Mouse (Mus musculus) 3T3-L1 (cell line): ENCODE data around the gene Kctd18.
"Not testable (repeated sequence)": the region's sequence is repeated elsewhere in the genome, so short reads cannot be mapped to it uniquely, and the experiment has no call there.

ENCODE experiments used
- DNase-seq: peaks from one replicate; pipeline ENCODE4 v3.0.0-alpha.2; 2015; ENCODE audit warnings: low read depth, low spot score

Gene Kctd18

DNA sequence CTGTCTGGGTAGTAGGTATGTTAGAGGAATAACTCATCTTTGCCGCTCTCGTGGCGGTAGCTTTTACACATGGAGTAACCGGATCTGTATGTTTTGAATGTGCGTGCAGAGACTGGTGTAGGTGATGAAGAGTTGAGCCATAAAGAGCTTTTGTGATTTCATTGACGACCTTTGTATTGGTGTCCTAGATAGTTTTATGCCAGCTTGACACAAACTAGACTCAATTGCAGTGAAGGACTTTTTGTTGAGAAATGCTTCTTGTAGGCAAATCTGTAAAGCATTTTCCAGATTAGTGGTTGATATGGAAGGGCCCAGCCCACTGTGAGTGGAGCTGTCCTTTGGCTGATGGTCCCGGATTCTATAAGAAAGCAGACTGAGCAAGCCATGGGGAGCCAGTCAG is at the start of gene Kctd18:
Kctd18 (minus strand) TSS at position 101 of the 400 bp plus-strand sequence.
- no peak for DNase-seq

DNA sequence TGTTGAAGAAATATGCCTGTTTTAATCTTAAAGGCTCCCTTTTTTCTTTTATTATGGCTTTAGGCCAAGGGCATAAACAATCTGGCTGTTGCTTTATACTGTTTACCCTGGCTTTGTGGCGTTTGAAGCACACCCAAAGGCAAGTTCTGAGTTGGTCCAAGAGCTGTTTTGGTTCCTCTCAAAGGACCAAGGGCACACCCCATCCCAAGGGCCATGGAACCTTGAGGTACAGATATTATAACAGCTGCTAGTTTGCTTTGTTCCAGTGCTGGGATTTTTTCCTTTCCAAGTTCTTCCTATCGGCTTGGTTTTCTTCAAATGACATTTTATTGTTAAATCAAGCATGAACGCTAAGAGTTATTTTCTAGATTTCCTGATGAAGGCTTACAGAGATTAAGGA is 46.9 kb upstream of the Kctd18 start:
- DNase-seq = no peak

DNA sequence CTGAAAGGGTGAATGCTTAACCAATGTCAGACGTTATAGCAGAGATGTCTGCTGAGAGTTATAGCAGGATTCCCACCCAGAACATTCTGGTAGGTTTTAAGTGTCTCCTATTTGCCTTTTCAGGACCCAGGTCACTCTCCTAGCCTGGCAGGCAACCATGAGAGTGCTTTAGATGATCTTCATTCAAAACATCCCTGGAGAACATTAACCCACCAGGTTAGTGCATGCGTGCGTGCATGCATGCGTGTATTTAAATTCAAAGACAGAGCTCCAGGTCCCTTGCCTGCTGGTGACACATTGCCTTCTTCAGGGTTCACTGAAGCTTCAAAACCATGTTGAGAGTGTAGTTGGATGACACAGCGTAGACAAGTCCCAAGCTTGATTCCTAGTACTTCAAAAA is 46.4 kb upstream of the Kctd18 start:
- DNase-seq = no peak

DNA sequence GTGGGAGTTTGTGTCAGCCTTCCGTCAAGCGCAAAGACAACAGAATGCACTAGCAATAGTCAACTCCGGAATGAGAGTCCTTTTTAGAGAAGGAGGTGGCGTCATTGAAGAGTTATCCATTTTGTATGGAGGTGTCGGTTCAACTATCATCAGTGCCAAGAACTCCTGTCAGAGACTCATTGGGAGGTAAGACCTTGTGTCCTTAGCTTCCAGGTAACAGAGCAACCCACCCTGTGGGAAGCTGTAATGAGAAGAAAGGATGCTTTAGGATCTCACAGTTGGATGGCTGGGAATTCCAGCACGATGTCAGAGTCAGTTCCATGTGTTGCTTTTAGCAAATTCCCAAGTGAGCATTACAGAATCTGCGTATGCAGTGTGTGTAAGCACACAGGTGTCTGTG is 43.4 kb upstream of the Kctd18 start:
- DNase-seq = no peak

DNA sequence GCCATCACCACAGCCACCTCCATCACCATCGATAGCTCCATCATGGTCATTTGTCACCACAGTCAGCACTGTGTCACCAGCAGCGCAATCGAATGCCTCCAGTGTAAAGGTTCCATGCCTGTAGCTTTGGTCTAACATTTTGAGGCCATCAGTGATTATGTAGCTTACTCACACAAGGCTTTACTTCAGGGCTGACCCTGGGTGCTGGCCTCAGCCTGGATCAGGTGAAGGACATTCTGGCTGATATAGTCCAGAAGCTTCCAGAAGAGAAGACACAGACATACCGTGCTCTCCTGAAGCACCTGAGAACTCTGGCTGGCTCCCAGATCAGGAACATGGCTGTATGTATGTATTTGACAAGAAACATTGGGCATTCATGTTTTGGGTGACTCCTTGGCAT is 40.1 kb upstream of the Kctd18 start:
- DNase-seq = no peak

DNA sequence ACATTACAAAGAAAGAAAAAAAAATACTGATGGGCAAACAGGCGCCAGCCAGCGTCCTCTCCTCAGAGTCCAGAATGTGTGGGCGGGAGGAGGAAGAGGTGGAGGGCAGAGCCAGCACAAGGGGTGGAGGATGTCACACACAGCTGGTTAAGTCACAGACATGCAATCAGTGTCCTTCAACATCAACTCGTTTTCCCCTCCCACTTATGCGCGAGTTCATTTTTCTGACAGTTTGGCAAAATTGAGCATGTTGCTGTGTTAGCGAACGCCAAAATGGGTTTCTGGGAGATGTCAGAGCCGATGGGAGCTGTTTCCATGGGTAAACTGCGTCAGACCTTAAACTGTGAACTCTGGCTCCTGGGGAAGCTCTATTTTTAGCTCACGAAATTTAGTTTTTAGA is 38.2 kb upstream of the Kctd18 start:
- no peak for DNase-seq

DNA sequence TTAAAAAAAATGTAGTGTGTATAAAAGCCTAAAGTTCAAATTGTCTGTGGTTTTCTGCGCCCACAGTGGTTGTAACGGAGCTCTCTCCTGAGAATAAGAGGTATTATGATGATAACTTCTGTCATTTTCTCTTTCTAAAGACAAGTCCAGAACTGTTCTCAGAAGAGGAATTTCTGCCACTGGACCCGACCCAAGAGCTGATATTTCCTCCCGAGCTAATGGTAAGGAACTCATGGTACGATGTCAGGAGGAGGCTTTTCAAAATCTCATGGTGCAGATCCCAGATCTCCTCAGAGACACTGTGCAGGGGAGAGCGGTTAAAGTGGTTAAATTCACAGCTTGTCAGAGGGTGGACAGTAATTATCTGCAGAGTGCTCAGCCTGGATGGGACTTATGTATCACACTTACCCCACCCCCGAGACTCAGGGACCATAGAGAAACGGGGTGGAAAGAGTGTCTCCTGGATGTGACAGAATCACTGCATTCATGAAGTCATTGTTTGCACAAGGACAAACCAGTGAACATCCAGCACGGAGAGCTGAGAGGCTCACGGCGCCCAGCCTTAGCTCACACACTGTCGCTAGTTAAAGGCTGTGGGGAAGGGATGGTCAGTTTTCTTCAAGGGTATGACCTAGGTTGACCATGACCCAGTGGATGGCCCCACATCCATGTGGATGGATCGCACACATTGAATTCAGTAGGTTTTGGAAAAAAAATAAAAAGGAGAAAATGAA is 37.5 kb upstream of the Kctd18 start:
- no peak for DNase-seq

DNA sequence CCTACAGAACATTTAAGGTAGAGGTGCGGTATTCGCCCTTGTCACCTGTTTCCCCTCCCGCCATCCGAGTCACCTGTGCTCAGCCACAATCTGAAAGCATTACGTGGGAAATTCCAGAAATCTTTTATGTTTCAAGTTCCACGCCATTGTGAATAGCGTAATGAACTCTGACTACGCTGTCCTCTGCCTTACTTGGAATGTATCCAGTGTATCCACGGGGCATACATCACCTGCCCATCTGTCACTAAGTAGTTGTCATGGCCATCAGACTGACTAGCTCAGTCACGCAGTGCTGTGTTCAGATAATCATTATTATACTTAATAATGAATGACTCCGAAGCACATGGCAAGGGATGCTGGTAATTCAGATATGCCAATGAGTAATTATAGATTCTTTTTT is 36.8 kb upstream of the Kctd18 start:
- DNase-seq = no peak

DNA sequence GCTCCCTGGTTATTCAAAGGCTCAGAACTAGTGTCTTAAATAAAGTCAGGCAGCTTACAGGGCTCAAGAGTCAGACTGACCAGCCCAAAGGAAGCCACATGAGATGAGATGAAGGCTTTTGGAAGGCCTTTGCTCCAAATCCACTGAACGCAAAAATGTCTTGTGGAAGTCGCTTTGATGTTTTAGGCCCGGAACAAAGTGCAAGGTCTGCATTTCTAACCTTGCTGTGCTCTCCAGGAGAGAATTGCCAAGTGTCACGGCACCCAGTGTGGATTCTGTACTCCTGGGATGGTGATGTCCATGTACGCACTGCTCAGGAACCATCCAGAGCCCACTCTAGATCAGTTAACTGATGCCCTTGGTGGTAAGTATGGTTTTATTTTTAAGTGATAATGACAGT is 30.4 kb upstream of the Kctd18 start:
- DNase-seq = no peak

DNA sequence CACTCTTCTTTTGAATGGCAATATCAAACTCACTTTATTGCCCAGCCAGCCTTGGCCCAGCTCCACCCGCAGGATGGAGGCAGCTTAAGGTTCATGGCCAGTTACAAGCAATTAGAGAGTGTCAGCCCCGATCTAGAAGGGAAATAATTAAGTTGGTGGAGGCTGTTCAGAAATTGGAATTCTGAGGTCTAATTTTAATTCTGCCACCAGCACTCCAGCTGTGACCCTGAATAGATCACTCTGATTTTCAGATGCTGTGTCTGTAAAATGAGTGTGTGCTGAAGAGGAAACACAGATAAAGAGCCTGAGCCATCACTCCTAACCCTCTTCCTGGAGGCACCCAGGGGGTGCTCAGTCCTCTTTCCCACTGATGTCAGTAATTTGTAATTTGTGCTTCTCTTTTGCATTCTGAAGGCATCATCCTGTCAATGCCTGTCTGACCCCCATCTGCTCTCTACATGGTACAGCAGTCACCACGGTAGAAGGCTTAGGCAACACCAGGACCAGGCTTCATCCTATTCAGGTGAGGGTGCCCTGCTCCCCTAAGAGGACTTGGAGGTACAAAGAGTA is 28.1 kb upstream of the Kctd18 start:
- DNase-seq = no peak

DNA sequence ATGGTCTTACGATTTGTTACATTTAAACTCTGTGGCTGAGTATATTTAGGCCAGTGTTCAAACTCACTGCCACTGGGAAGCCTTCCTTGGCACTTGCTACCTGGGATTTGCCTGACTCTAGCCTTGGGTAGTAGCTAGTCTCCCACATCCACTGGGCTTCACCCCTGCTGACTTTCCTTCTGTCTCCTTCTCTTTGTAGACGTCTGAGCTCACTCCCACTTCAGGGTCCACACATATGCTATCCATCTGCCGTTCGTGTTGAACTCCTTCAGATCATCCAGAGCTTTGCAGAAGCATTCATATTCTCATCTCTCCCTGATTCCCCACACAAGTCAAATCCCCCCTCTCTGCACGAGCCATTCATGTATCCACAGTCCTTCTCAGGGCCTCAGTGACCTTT is 26.8 kb upstream of the Kctd18 start:
- DNase-seq = no peak

DNA sequence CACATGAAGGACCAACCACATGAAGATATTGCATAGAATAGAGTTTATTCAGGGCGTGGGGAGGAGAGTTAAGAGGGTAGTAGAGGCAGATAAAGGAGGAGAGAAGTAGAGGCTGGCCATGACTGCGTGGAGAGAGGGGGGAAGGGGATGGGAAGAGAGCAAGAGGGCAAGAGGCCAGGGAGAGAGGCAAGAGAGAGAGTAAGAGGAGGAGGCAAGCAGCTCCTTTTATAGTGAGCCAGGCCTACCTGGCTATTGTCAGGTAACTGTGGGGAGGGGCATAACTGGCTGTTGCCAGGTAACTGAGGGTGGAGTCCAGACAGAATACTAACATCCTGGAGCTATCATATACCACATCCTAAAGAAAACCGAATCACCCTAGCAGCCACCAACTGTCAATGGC is 26.3 kb upstream of the Kctd18 start:
- no peak for DNase-seq

DNA sequence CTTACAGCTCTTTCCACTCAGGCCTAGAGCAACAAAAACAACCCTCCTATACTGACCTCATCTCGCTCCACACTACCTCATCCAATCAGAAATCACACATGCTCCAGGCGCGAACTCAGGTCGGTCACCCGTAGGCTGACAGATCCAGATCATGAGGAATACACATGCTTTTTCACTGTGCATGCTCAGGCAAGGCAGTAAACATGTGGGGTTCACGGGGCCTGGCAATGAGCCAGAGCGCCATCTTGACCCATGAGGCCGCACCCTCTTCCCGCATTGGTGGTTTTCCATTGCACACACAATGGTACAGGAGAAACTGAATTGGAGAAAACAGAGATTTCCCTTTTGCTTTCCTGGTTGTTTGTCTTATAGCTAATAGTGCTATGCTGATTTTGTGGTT is 18.6 kb upstream of the Kctd18 start:
- DNase-seq = not testable (repeated sequence)

DNA sequence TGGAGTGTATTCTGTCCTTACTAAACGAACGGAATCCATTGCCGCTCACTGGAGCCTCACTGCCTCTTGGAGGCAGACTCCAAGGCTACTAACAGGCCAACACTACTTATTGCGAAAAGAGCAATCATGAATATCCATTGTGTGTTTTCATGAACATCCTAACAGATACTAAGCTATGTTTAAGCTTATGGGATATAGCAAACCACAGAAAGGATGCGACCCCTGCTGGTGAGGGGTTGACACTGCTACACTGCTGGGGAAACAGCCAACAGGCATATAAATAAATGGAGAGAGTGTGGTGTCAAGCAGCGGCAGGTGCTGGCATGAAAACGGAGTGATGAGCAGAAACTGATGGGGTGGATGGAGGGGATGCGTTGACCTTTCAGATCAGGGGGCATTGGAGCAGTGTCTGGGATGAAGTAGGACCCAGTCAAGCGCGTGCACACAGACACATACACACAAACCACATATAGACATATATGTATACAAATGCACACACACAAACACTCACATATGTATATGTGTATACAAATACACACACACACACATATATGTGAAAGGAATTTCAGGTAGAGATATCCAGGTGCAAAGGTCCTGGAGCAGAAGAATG is 12.5 kb upstream of the Kctd18 start:
- DNase-seq = peak; percentile 92

DNA sequence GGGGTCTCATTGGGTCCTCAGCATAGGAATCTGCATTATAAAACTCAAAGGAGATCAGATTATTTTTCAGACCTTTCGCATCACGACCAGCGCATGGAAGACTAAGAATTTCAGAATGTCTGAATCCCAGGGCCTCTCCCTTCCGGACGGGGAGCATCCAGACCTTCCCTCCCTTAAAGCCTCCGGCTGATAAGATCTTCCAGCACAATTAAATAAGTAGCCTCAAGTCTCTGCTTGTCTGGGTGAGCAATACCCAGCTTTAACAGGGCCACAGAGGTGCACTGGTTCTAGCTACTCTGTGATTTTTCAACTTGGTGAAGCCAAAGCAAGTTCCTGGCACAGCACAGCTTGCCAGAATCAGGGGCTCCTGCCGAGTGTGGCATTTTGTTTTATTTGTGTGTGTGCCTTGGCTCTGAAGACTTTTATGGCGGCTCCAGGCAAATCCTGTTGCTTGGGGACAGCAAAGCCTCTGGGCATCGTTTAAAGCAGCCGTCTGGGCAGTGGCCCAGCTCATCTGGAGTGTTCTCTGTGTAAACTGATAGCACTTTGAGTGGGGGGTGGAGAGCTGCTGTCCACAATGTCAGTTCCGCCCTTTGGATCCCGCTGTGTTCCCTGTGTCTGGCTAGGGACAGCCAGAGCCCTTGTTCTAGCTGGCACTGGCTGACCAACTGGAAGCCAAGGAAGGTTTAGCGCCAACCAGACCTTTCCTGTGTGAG is 11.6 kb upstream of the Kctd18 start:
- peak; percentile 89 for DNase-seq

DNA sequence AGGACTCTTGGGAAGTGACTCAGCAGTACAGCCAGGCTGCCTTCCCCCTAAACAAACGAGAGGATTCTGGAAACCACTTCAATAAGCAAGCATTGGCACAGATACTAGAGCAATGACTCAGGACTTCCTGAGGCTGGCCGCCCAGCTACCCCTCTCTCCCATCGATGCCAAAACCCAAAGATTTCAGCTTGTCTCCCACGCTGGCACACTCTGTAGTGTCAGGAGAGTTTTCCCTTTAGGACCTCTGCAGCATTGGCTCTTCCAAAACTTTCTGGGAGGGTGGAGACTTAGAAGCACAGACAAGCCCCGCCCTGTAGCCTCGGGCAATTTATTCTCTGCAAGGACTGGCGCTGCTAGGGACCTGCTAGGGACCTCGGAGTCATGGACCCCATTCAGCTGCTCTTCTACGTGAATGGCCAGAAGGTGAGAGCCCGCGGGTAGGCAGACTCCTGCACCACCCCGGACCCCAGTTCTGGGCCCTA is 10.9 kb upstream of the Kctd18 start, which contains the start of gene Aox1:
Aox1 (plus strand) TSS at position 296 of the 482 bp plus-strand sequence.
- peak; percentile 99 for DNase-seq

DNA sequence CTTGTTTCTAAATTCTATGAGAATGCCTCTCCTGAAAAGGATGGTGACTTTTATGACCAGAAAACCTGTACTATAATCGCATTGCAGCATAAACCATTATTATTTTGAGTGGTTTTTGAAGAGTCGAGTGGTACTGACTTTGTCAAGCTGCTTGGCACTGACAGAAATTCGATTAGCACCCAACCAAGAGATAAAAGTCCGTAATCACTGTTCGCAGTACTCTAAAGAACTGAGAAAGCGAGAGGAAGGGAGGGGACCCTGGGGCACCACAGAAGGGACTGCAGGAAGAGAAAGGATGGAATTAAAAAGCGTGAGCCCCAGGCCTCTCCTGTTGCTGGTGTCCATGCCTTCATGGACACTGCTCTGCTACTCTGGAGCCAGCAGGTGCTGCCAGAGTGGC is 9.0 kb upstream of the Kctd18 start:
- no peak for DNase-seq

DNA sequence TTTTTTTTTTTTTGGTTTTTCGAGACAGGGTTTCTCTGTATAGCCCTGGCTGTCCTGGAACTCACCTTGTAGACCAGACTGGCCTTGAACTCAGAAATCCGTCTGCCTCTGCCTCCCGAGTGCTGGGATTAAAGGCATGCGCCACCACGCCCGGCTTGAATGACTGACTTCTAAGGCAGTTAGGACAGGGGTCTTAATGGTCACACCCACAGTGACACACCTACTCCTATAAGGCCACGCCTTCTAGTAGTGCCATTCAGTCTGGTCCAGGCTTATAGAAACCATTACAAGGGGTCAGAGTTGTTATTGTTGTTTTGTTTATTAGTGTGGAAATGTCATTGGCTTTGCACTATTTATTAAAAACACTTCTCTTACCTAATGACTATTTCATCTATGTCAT is 12.4 kb downstream of the Kctd18 start:
- DNase-seq = not testable (repeated sequence)

DNA sequence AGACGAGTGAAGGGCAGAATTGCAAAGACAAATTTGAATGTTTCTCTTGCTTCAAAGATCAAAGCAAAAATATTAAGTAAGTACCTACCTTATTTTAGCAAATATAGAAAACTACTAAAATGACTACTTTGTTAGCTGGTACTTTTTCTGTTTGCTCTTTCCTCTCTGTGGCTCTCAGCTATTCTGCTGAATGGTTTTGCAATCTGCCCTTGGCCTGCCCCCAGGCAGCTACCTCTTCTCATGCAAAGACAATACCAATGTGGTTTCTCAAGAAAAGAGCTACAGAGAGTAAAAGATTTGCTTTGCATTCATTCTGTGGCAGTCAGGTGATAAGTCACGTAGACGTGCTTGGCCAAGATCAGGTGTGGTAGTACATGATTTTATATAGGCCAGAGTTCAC is 20.6 kb downstream of the Kctd18 start:
- peak; percentile 15 for DNase-seq

DNA sequence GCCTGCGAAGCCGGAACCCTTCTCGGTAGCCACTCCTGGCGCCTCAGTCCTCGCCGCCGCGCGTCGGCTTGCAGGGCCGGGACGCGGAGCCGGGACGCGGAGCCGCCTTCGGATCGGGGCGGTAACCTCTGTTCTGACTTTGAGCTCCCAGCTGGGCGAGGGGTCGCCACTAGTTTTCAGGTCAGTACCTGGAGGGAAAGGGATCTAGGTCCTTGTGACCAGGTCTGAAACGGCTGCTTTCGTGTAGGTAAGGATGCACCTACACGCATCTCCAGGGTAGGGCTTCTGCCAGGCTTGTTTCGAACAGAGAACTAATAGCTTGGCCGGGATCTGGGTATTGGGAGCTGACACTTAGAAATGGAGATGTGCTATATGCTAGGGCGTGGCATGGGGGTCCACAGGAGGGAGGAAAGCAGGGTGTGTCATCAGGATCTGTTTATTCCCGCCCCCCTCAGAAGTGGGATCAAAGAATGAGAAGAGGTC is 22.6 kb downstream of the Kctd18 start:
- no peak for DNase-seq

DNA sequence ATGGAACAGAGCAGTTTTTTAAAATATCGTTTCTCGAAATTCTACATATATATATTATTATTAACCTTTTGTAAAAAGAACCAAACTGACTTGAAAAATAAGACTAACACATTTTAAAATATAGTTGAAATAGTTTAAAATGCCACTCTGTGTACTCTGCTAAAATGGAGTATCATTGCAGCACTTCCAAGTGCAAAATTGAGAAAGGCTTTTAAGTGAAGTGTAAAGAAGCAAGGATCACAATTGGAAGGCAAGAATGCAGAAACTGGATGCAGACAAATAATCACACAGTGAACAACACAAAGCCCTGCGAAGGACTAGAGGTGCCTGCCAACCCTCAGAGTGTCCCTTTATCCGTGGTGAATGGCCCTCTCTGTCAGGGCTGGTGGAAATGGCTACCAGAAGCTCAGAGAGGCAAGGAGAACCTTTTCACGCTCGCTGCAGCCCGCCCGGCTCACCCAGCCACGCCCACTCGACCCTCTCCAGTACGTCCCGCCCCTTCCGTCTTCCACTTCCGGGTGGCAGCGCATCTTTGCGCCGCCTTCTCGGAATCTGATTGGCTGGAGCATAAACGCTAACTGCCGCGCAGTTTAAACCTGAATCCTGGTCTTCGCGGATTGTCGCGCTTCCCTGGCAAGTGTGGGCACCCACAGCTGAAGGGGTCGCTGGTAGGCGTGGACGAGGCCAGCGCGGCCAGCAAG is 23.2 kb downstream of the Kctd18 start, which contains the start of gene Sgo2a:
Sgo2a (plus strand) TSS at position 540 of the 701 bp plus-strand sequence.
- DNase-seq = peak; percentile 94
